Mouse (Mus musculus) E14TG2a.4 (cell line): ENCODE data around the gene Ccr1.

ENCODE experiments used
- H3K27me3 ChIP-seq: 2 replicates; pipeline ENCODE4 v1.6.1; 2014; ENCODE audit warnings: low read length, control low read depth; ENCODE audit not compliant: insufficient read depth
- H3K36me3 ChIP-seq: 2 replicates; pipeline ENCODE4 v1.6.1; 2014; ENCODE audit warnings: low read length, control low read depth; ENCODE audit not compliant: insufficient read depth
- H3K4me1 ChIP-seq: replicated peaks from 2 replicates; pipeline ENCODE4 v1.6.1; 2014; ENCODE audit warnings: low read depth, low read length, control low read depth
- H3K4me3 ChIP-seq: replicated peaks from 2 replicates; pipeline ENCODE4 v1.5.1; 2014; ENCODE audit warnings: mild to moderate bottlenecking, low read length
- H3K9me3 ChIP-seq: 2 replicates; pipeline ENCODE4 v1.6.1; 2014; ENCODE audit warnings: low read length, control low read depth
- CTCF ChIP-seq: conservative IDR thresholded peaks from 2 replicates; pipeline ENCODE4 v1.5.1; 2014; ENCODE audit warnings: low read length
- NANOG ChIP-seq: IDR thresholded peaks from 2 replicates; pipeline ENCODE4 v1.6.1; 2014; ENCODE audit warnings: borderline replicate concordance, low read length, mixed read lengths
- POU5F1 ChIP-seq: IDR thresholded peaks from 2 replicates; pipeline ENCODE4 v1.6.1; 2014; ENCODE audit warnings: low read length, borderline replicate concordance

The Ccr1 gene

DNA sequence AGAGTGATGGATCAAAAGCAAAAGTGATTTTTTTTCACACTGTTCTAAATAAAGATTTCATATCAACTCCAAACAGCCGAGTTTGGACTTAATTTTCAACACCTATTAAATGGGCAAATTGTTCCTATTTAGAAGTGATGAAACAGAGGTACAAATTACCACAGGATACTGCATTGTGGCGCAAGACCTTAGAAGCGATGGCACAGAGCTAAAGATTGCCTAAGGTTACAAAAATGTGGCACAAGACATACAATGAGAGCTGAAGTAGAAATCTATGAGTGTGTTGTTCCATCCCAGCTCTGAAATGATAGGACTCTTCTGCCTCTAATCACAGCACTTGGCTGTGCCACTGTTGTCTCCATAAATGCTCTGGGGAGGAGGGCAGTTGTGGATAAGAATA, 3.7 kb downstream of the Ccr1 start:
- H3K27me3 ChIP-seq = no peaks in the 10 kb centered on the region

GRCm38 (mm10) chr9:123960161-123960560, 8.3 kb downstream of the Ccr1 start:
- Histone ChIP-seq H3K4me1 (peaks cover 5% of the 10 kb centered on the region; the same call in 1 of the 2 replicates), H3K27me3 (no peaks in the 10 kb centered on the region), H3K4me3 (no peak overlapping the region), H3K9me3 (no peaks in the 10 kb centered on the region), H3K36me3 (no peaks in the 10 kb centered on the region)
- no peak for TF ChIP-seq POU5F1
- TF ChIP-seq CTCF = no peak
- no peak for TF ChIP-seq NANOG

More for the DNA sequence above, 3.7 kb downstream of the Ccr1 start:
- H3K4me1 ChIP-seq = no peaks in the 10 kb centered on the region
- no peak overlapping the region for H3K4me3 ChIP-seq
- H3K9me3 ChIP-seq = no peaks in the 10 kb centered on the region
- no peak for TF ChIP-seq NANOG
- no peak for TF ChIP-seq CTCF
- no peak for TF ChIP-seq POU5F1
- H3K36me3 ChIP-seq = no peaks in the 10 kb centered on the region

- H3K4me3 ChIP-seq = no peak overlapping the region
- no peaks in the 10 kb centered on the region for H3K9me3 ChIP-seq
- TF ChIP-seq CTCF (no peak), POU5F1 (no peak), NANOG (no peak)
- H3K36me3 ChIP-seq = no peaks in the 10 kb centered on the region
- H3K4me1 ChIP-seq = peaks cover 5% of the 10 kb centered on the region; the same call in 1 of the 2 replicates
- no peaks in the 10 kb centered on the region for H3K27me3 ChIP-seq
These were observed 10.5 kb downstream of the Ccr1 start for GRCm38 (mm10) chr9:123957911-123958413.

DNA sequence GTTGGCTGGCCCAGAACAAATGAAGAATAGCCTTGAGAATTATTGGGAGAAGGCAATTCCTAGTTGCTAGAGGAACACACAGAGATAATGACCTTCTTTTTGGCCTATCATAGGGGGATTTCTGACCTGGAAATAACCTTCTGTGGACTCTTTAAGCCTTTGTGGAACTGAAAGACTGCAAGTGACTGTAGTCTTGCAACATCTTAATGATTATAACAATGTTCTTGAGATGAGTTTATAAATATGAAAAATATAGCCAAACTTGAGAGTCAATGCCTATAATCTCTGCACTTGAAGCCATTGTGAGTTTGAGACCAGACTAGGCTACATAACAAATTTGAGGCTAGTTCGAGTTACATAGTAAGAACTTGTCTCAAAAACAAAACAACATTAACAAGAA, 11.6 kb downstream of the Ccr1 start:
- no peaks in the 10 kb centered on the region for H3K9me3 ChIP-seq
- H3K4me1 ChIP-seq = peaks cover 5% of the 10 kb centered on the region; the same call in 1 of the 2 replicates
- TF ChIP-seq POU5F1 (no peak), CTCF (no peak), NANOG (no peak)
- H3K27me3 ChIP-seq = no peaks in the 10 kb centered on the region
- no peaks in the 10 kb centered on the region for H3K36me3 ChIP-seq
- H3K4me3 ChIP-seq = no peak overlapping the region

DNA sequence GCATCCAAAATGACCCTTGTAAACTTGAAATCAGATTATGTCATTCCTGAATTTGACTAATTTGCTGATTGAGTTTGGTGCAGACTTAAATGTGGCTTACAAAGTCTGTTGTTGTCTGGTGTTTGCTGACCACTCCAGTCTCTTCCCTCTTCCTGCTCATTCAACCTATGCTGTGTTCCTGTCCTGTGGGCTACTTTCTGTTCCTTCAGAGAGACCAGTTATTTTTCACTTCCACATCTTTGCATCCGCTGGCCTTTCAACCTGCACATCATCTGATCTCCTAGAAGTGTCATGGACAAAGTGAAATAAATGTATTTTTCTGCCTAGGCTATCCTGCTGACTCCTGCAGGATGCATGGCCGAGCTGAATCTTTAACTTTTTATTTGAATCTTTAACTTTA, 14.9 kb downstream of the Ccr1 start:
- TF ChIP-seq POU5F1 (no peak), CTCF (no peak), NANOG (no peak)
- H3K4me3 ChIP-seq = no peak overlapping the region
- H3K9me3 ChIP-seq = no peaks in the 10 kb centered on the region
- peaks cover 2% of the 10 kb centered on the region; the same call in 1 of the 2 replicates for H3K4me1 ChIP-seq
- no peaks in the 10 kb centered on the region for H3K36me3 ChIP-seq
- no peaks in the 10 kb centered on the region for H3K27me3 ChIP-seq

GRCm38 (mm10) chr9:123951176-123951575, 17.3 kb downstream of the Ccr1 start:
- no peak for TF ChIP-seq POU5F1
- no peak for TF ChIP-seq CTCF
- TF ChIP-seq NANOG = no peak
- no peak overlapping the region for H3K4me3 ChIP-seq

GRCm38 (mm10) chr9:123949432-123949831, 19.1 kb downstream of the Ccr1 start:
- TF ChIP-seq POU5F1 = no peak
- no peak for TF ChIP-seq NANOG
- TF ChIP-seq CTCF = no peak
- H3K36me3 ChIP-seq = no peaks in the 10 kb centered on the region
- no peaks in the 10 kb centered on the region for H3K27me3 ChIP-seq
- H3K9me3 ChIP-seq = no peaks in the 10 kb centered on the region
- no peaks in the 10 kb centered on the region for H3K4me1 ChIP-seq
- no peak overlapping the region for H3K4me3 ChIP-seq

More at GRCm38 (mm10) chr9:123951176-123951575, 17.3 kb downstream of the Ccr1 start:
- Histone ChIP-seq H3K27me3 (no peaks in the 10 kb centered on the region), H3K4me1 (no peaks in the 10 kb centered on the region), H3K36me3 (no peaks in the 10 kb centered on the region), H3K9me3 (no peaks in the 10 kb centered on the region)

DNA sequence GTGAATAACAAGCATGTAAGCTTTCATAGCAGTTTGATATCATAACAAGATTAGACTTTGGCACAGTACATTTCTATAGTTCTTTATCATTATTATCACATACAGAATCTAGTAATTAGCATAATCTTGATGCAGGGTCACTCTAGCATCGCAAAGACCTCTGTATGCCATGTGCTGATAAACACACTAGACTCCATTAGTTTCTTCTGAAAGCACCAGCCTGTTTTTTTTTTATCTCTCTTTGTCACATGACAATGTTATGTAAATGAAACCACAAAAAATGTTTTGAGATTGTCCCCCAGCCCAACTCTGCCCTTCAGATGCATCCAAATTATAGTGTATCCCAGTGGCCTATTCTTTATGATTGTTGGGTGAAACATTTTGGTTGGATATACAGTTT, 20.7 kb downstream of the Ccr1 start:
- no peaks in the 10 kb centered on the region for H3K36me3 ChIP-seq
- TF ChIP-seq CTCF (no peak), NANOG (no peak), POU5F1 (no peak)

GRCm38 (mm10) chr9:123942025-123942424, 26.5 kb downstream of the Ccr1 start:
- Histone ChIP-seq H3K36me3 (0 out of 2 replicates have a peak, but pooled peaks cover under 1% of the 10 kb centered on the region), H3K4me1 (no peaks in the 10 kb centered on the region), H3K4me3 (no peak overlapping the region), H3K27me3 (no peaks in the 10 kb centered on the region), H3K9me3 (peaks cover 1% of the 10 kb centered on the region)
- TF ChIP-seq CTCF = no peak
- TF ChIP-seq POU5F1 = no peak
- no peak for TF ChIP-seq NANOG

More for the DNA sequence above, 20.7 kb downstream of the Ccr1 start:
- Histone ChIP-seq H3K9me3 (no peaks in the 10 kb centered on the region), H3K4me1 (no peaks in the 10 kb centered on the region), H3K4me3 (no peak overlapping the region), H3K27me3 (no peaks in the 10 kb centered on the region)
